ENCODE assay signal across 19 mouse cellular contexts in the genomic region with DNA sequence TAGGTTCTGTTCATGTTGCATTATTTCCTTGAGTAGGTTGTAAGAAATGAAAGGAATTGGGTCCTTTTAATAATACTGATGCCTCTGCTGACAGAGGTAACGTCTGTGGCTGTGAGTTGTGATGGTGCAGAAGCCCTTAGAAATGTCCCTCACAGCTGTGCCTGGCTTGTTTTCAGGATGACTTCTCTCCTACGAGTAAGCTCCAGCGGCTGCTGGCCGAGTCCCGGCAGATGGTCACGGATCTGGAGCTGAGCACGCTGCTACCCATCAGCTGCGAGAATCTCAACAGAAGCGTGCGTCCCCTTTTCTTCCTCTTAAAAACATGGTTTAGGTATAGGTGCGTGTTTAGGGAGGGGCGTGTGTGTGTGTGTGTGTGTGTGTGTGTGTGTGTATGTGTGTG. TPM values are rescaled to one million over a fixed set of nuclear protein-coding genes. Genes with fewer than 3 reads are reported as not detected.
"Had no signal": no experiment of that assay in that cellular context is flagged by ENCODE, and none has a peak within 500 bp of the region (broad histone marks: within the 10 kb centered on the region; RNA-seq: fewer than 3 reads in every experiment).

No protein-coding gene starts in this region.

- H3K27me3 ChIP-seq: midbrain, embryonic 12.5 days; neural tube, embryonic 13.5 days; neural tube, embryonic 15.5 days had no signal

- H3K4me1 ChIP-seq: midbrain, embryonic 10.5 days; midbrain, embryonic 12.5 days; neural tube, embryonic 13.5 days; neural tube, embryonic 15.5 days had no signal

- H3K4me3 ChIP-seq: midbrain, embryonic 10.5 days; midbrain, embryonic 12.5 days; myocyte; neural tube, embryonic 13.5 days; neural tube, embryonic 15.5 days had no signal

- H3K4me2 ChIP-seq: lung, embryonic 14.5 days; midbrain, embryonic 12.5 days; neural tube, embryonic 13.5 days; neural tube, embryonic 15.5 days had no signal

- H3K36me3 ChIP-seq: midbrain, embryonic 10.5 days; midbrain, embryonic 12.5 days; neural tube, embryonic 13.5 days; neural tube, embryonic 15.5 days had no signal

- DNase-seq: lung, adult 18-20 months; lung, embryonic 14.5 days; lung, postnatal 10 days; lung, postnatal 4 days; midbrain, embryonic 14.5 days; retina, postnatal 1 day; right cerebral cortex, adult 18-20 months; right cerebral cortex, postnatal 4 days; spleen, adult 18-20 months; thymus, adult 18-20 months; thymus, postnatal 14 days; thymus, postnatal 36 days had no signal

- H3K27ac ChIP-seq: midbrain, embryonic 10.5 days; midbrain, embryonic 12.5 days; neural tube, embryonic 13.5 days; neural tube, embryonic 15.5 days had no signal

- H3K9me3 ChIP-seq: midbrain, embryonic 10.5 days; midbrain, embryonic 12.5 days; neural tube, embryonic 13.5 days; neural tube, embryonic 15.5 days had no signal

- H3K9ac ChIP-seq: lung, embryonic 14.5 days; midbrain, embryonic 12.5 days; neural tube, embryonic 13.5 days; neural tube, embryonic 15.5 days had no signal

RNA-seq across cellular contexts. Expression of gene Gm43518, which starts 33.8 kb away (rescaled TPM):
- total RNA-seq: megakaryocyte-erythroid progenitor cell, adult 5-6 weeks had no signal
- polyA plus RNA-seq: myocyte; neural tube, embryonic 11.5 days had no signal
